Mouse (Mus musculus): Measurements from ENCODE around the gene Stard13. TPM values are rescaled to one million over a fixed set of nuclear protein-coding genes. Genes with fewer than 3 reads are reported as not detected.

Gene Stard13
- polyA plus RNA-seq, 1 experiment from 2014 or later: 2.4 TPM

DNA sequence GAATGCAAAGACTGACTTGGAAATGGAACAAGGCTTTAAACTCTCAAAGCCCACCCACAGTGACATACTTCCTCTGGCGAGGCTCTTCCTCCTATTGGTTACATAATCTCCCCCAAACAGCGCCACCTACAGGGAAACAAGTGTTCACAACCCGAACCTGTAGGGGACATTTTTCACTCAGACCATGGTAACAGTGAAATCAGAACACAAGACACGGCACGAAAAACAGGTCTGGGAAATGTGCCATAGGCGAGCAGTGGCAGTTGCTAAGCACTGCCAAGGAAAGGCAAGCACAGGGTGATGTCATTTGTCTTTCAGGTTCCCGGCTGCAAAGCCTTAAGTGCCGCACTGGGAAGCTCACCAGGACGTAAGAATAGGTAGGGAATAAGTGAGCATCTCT, 82.1 kb downstream of the Stard13 start:
- H3K9me3 ChIP-seq (replicated peaks): no peaks in the 10 kb centered on the region
- H3K4me3 ChIP-seq: no peak overlapping the region
- no peaks in the 10 kb centered on the region for H3K27me3 ChIP-seq
- H3K4me1 ChIP-seq: no peaks in the 10 kb centered on the region
- no peak for ATAC-seq
- 84% methylated on average over 9 of the region's 9 CpGs for WGBS
- no peak overlapping the region for H3K4me2 ChIP-seq
- H3K27ac ChIP-seq: no peak overlapping the region
- no peaks in the 10 kb centered on the region for H3K36me3 ChIP-seq (ENCODE audit: poor library complexity, severe bottlenecking)
- H3K9ac ChIP-seq: no peak overlapping the region

DNA sequence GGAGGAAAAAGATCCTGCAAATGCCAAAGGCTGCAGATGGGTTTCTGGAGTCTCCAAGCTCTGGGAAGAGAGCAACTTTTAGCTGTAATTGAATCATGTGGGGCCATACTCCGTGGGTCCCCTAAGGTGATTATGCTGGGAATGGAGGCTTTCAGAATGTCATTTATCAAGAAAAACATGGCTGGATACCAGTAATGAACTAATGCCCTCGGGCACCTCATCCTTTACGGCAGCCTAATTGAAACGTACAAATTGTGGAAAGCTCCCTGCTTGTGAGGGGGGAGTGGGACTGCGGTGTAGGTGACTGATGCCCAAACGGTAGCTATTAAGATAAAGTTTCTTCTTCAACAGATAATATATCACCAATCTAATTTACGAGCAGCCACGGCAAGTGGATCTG, 84.1 kb downstream of the Stard13 start:
- Histone ChIP-seq H3K4me2 (no peak overlapping the region), H3K4me3 (no peak overlapping the region), H3K36me3 (ENCODE audit: poor library complexity, severe bottlenecking) (no peaks in the 10 kb centered on the region), H3K27ac (no peak overlapping the region), H3K4me1 (no peaks in the 10 kb centered on the region), H3K9me3 (replicated peaks) (no peaks in the 10 kb centered on the region), H3K27me3 (no peaks in the 10 kb centered on the region), H3K9ac (no peak overlapping the region)
- ATAC-seq: no peak
- WGBS: 68% methylated on average over 8 of the region's 8 CpGs

DNA sequence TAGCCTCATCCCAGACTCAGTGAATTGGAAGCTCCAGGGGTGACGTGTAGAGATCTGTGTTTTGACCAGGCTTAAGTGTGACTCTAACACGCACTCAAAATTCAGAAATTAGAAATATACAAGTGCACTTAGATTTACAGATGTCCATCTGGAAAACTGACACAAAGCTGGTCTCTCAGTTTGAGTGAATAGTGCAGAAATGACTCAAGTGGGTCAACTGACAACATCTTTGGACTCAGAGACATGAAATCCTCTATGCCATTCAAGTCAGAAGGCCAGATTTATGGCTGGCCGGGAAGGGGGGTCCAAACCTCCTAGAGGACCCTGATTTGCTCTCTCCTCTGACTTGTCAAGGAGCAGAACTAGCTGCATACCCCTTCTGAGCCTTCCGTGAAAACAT, 85.6 kb downstream of the Stard13 start:
- no peaks in the 10 kb centered on the region for H3K27me3 ChIP-seq
- H3K4me1 ChIP-seq: peaks cover 6% of the 10 kb centered on the region
- H3K9ac ChIP-seq: no peak overlapping the region
- ATAC-seq: no peak
- no peaks in the 10 kb centered on the region for H3K9me3 ChIP-seq (replicated peaks)
- H3K36me3 ChIP-seq (ENCODE audit: poor library complexity, severe bottlenecking): no peaks in the 10 kb centered on the region
- 82% methylated on average over 4 of the region's 4 CpGs for WGBS
- H3K4me2 ChIP-seq: no peak overlapping the region
- no peak overlapping the region for H3K27ac ChIP-seq
- no peak overlapping the region for H3K4me3 ChIP-seq

DNA sequence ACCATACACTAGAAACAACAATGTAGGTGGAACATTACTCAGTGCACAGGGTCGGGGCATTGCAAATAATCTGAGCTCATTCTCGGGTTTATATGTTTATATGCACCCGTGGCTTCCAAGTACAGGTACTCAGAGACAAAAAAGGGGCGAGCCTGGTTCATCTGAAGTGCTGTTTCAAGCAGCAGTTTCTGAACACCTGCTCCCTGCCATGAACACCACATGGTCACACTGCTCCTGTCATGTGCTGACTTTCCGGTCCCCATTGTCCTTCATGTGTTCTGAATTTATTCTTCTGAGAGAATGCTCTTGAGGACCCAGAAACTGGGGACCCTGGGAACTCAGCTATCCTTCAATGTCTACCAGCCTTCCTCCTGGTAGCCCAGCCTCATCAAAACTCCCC, 87.8 kb downstream of the Stard13 start:
- ATAC-seq: no peak
- no peaks in the 10 kb centered on the region for H3K36me3 ChIP-seq (ENCODE audit: poor library complexity, severe bottlenecking)

DNA sequence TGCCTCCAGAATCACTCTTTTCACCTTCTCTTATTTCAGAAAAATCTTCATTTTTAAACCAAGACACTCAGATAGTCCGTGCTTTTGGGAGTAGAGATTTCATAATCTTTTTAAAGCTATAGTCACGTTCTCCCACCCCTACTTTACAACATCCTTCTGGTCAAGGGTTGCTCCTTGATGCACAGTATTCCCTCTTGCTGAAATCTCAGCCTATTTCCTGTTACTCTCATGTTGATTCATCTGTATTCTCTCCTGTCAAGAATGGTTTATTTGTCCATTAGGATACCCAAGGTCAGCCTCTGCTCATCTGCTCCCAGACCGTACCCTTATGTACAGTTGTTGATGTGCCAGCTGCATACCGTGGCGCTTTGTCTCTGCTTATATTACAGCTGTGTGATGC, 89.7 kb downstream of the Stard13 start:
- WGBS: 90% methylated on average over 5 of the region's 5 CpGs
- ATAC-seq: no peak
- H3K9ac ChIP-seq: no peak overlapping the region
- peaks cover 21% of the 10 kb centered on the region for H3K4me1 ChIP-seq
- no peaks in the 10 kb centered on the region for H3K9me3 ChIP-seq (replicated peaks)
- H3K36me3 ChIP-seq (ENCODE audit: poor library complexity, severe bottlenecking): no peaks in the 10 kb centered on the region
- H3K4me3 ChIP-seq: no peak overlapping the region
- H3K27ac ChIP-seq: peak overlapping the region; percentile 78; the same call in 1 of the 2 replicates
- no peak overlapping the region for H3K4me2 ChIP-seq
- no peaks in the 10 kb centered on the region for H3K27me3 ChIP-seq

More for the DNA sequence above, 87.8 kb downstream of the Stard13 start:
- Histone ChIP-seq H3K27ac (no peak overlapping the region), H3K9ac (no peak overlapping the region), H3K9me3 (replicated peaks) (no peaks in the 10 kb centered on the region), H3K27me3 (no peaks in the 10 kb centered on the region), H3K4me3 (no peak overlapping the region), H3K4me2 (no peak overlapping the region), H3K4me1 (peaks cover 21% of the 10 kb centered on the region)
- WGBS: 90% methylated on average over 5 of the region's 5 CpGs

DNA sequence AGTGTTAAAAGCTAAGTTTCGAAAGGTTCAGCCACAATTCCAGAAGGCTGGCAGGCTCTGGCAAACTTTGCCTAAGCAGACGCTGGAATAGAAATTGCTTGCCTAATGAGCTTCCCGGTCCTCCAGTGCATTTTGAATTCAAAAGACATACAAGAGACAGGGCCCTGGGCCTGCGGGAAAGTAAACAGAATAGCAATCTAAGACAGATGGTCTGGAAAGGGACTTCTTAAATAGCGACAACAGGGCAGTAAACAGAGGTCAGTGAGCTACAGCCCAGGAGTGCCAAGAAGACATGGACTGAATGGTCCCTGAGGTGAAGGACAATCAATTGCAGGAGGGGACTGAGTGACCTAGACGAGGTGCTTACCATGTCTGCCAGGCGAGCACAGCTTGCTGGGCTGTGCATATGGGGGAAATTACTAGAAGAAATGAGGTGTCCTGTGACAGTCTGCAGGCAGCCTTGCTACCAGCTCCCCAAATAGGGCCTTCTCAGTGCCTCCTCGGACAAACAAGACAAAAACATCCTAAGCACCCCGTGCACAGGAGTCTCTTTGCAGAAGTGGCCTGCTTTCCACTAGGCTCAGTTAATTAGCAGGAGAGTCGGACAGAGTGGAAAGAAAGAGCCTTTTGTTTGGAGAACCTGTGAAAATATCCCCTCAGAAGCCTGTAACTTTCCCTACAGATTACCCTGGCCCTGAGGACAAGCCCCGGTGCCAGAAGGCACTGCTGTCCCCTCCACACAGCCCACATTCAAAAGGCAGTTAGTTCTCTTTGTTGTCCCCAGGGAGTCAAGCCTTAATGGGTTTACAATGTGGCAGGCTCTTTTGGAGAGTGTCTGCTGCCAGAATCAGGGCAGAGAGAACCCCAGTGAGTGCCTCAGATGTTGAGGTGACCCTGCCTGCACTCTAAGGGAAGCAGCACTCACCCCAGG, 90.7 kb downstream of the Stard13 start:
- Histone ChIP-seq H3K4me2 (no peak overlapping the region), H3K9ac (0 out of 2 replicates have a peak overlapping the region, but pooled peaks have one; percentile 14), H3K27ac (peak overlapping the region; percentile 78), H3K4me3 (no peak overlapping the region), H3K27me3 (no peaks in the 10 kb centered on the region), H3K36me3 (ENCODE audit: poor library complexity, severe bottlenecking) (no peaks in the 10 kb centered on the region), H3K4me1 (peaks cover 21% of the 10 kb centered on the region), H3K9me3 (replicated peaks) (no peaks in the 10 kb centered on the region)
- ATAC-seq: peak; percentile 60
- 8% methylated on average over 11 of the region's 11 CpGs for WGBS

DNA sequence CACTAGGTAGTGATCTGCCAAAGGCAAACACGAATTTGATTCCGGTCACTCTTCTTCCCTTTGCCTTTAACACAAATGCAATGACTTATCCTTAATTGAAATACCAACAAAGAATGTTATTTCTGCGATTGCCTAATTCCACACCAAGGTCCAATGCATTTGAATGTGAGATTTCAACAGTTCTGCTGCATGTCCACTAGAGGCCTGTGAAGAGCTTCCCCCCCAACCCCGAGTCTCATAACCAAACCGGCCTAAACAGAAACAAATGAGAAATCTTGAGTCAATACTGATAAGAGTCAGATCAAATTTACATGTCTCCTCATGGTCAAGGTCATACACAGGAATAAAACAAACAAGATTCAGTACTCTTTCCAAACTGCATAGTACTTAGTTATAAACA, 91.4 kb downstream of the Stard13 start:
- Histone ChIP-seq H3K36me3 (ENCODE audit: poor library complexity, severe bottlenecking) (no peaks in the 10 kb centered on the region), H3K4me1 (peaks cover 21% of the 10 kb centered on the region), H3K9me3 (replicated peaks) (no peaks in the 10 kb centered on the region), H3K4me3 (no peak overlapping the region), H3K4me2 (no peak overlapping the region), H3K27me3 (no peaks in the 10 kb centered on the region), H3K27ac (no peak overlapping the region), H3K9ac (no peak overlapping the region)
- peak; percentile 65 for ATAC-seq
- 47% methylated on average over 5 of the region's 5 CpGs for WGBS

DNA sequence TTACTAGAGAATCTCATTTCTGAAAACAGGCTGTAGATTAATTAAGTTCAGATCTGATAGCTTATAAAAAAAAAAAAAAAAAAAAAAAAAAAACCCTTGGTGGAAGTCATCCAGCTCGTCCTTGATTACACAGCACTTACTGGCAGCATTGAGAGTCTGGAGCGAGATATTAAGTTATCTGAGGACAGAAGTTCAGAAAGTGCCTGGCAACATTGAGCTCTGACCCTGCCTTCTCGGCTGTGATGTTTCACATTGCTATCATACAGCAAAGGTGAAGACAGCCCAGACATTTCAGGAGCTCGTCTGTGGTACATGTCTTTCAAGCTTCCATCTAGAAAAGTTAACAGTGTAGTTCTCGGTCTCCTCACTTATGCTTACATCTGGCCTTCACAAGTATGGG, 95.7 kb downstream of the Stard13 start:
- H3K36me3 ChIP-seq (ENCODE audit: poor library complexity, severe bottlenecking): no peaks in the 10 kb centered on the region
- no peak for ATAC-seq
- H3K9ac ChIP-seq: no peak overlapping the region
- H3K9me3 ChIP-seq (replicated peaks): no peaks in the 10 kb centered on the region
- H3K4me2 ChIP-seq: no peak overlapping the region
- H3K4me1 ChIP-seq: peaks cover 13% of the 10 kb centered on the region
- WGBS: 94% methylated on average over 5 of the region's 5 CpGs
- H3K27ac ChIP-seq: no peak overlapping the region
- no peak overlapping the region for H3K4me3 ChIP-seq
- no peaks in the 10 kb centered on the region for H3K27me3 ChIP-seq

DNA sequence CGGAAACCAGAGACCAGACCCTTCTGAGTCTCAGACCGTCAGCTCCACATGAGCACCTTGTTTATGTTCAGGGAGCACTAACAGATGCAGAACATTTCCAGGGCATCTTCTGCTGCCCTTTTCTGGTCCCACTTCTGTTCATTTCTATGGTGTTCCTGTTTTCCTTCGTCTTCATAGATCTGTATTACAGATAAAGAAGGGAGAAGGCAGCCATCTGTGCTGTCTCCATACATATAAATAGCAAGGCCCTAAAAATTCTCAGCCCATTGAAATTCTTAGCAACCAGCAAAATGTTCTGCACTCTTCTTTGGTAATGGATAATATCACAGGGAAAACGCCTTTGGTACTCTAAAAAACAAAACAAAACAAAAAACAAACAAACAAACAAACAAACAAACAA, 96.3 kb downstream of the Stard13 start:
- no peak for ATAC-seq

DNA sequence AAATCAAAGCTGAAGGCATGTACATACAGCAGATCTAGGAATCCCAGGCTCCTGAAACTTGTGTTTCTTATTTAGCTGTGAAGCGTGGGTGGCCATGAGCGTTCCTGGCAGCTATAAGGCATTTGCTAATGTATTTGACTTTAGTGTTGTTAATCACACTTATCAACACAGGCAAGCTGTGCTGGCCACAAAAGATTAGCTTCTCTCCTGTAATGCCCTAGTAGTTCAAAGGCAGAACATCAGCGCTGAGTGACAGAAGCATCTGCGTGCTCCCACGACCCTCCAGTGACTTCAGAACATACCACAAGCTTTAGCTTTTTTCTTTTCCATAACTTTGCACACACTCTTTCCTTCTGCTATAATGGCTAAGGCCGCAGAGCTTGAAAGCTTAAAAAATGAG, 97.7 kb downstream of the Stard13 start:
- Histone ChIP-seq H3K9me3 (replicated peaks) (no peaks in the 10 kb centered on the region), H3K4me2 (no peak overlapping the region), H3K27ac (no peak overlapping the region), H3K4me1 (no peaks in the 10 kb centered on the region), H3K4me3 (no peak overlapping the region), H3K36me3 (ENCODE audit: poor library complexity, severe bottlenecking) (no peaks in the 10 kb centered on the region), H3K27me3 (no peaks in the 10 kb centered on the region), H3K9ac (no peak overlapping the region)
- 83% methylated on average over 6 of the region's 6 CpGs for WGBS
- no peak for ATAC-seq

More for the DNA sequence above, 96.3 kb downstream of the Stard13 start:
- H3K4me1 ChIP-seq: peaks cover 9% of the 10 kb centered on the region; the same call in 1 of the 2 replicates
- no peak overlapping the region for H3K4me3 ChIP-seq
- H3K36me3 ChIP-seq (ENCODE audit: poor library complexity, severe bottlenecking): no peaks in the 10 kb centered on the region
- H3K9me3 ChIP-seq (replicated peaks): no peaks in the 10 kb centered on the region
- H3K9ac ChIP-seq: no peak overlapping the region
- H3K4me2 ChIP-seq: no peak overlapping the region
- WGBS: 90% methylated on average over 4 of the region's 4 CpGs
- H3K27me3 ChIP-seq: no peaks in the 10 kb centered on the region
- no peak overlapping the region for H3K27ac ChIP-seq

DNA sequence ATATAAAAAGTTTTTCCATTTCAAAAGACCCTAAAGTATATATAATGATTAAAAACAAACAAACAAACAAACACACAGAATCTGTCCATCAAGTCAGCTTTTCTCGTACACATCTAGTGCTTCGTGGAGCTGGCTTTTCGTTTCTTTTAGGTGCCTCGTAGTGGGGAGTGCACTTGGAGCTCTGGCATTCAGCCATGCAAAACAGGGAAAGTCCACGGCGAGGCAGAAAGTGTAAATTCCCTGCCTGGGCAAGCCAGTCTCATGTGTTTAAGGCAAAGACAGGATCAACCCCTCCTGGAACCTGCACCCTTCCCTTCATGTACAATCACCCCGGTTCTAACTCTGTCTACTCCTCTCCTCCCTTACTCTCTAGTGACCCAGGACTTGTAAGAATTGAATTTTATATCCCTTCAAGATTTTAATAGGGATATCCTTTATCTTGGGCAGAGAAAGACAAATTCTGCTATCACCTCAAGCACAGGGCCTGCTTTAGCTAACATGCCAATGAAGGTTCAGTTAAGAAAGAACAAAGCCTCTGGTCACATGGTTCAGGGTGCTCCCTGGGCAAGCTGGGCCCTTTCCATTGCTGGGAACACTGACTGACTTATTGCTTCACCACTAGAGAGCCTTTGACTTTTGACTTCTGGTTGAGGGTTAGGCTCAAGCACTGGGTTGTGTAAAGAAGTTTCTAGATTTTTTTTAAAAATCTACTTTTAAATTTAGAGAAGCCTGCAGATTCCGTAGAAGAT, 98.4 kb downstream of the Stard13 start:
- H3K36me3 ChIP-seq (ENCODE audit: poor library complexity, severe bottlenecking): no peaks in the 10 kb centered on the region
- H3K27ac ChIP-seq: no peak overlapping the region
- H3K4me1 ChIP-seq: no peaks in the 10 kb centered on the region
- WGBS: 92% methylated on average over 8 of the region's 8 CpGs
- no peaks in the 10 kb centered on the region for H3K9me3 ChIP-seq (replicated peaks)
- no peak for ATAC-seq
- no peak overlapping the region for H3K9ac ChIP-seq
- no peak overlapping the region for H3K4me2 ChIP-seq
- no peaks in the 10 kb centered on the region for H3K27me3 ChIP-seq
- H3K4me3 ChIP-seq: no peak overlapping the region

DNA sequence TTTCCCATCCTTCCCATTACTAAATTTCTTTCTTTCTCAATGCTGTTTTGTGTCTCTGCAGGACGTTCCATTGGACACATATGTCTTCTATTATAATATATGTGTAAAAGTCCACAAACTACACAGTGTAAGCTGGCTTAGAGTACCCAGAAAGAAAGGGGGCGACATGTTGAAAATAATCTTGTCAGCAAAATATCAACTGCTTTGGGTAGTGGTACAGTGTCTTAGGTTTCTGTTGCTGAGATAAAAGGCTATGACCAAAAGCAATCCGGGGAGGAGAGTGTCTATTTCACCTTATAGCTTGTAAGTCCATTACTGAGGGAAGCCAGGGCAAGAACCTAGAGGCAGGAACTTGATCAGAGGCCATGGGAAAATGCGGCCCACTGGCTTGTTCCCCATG, 99.4 kb downstream of the Stard13 start:
- no peak overlapping the region for H3K4me3 ChIP-seq
- H3K4me2 ChIP-seq: no peak overlapping the region
- no peaks in the 10 kb centered on the region for H3K36me3 ChIP-seq (ENCODE audit: poor library complexity, severe bottlenecking)
- no peaks in the 10 kb centered on the region for H3K27me3 ChIP-seq
- H3K9ac ChIP-seq: no peak overlapping the region
- 92% methylated on average over 4 of the region's 4 CpGs for WGBS
- ATAC-seq: no peak
- no peak overlapping the region for H3K27ac ChIP-seq
- H3K9me3 ChIP-seq (replicated peaks): no peaks in the 10 kb centered on the region
- H3K4me1 ChIP-seq: no peaks in the 10 kb centered on the region

Data from forebrain, embryonic 13.5 days (tissue).